Mouse (Mus musculus) spleen, adult 2 months (tissue): Measurements from ENCODE around the gene Mapk10. TPM values are rescaled to one million over a fixed set of nuclear protein-coding genes. Genes with fewer than 3 reads are reported as not detected.

Experiments
- DNase-seq, 2 experiments: peaks; one replicate each; pipeline versions ENCODE4 v3.0.0 to v3.0.0-alpha.2; 2012 to 2021; ENCODE audit warnings: low spot score in 2 of 2, low read depth in 1 of 2
- H3K27ac ChIP-seq: fragments of 200-500 bp; 2 replicates; pipeline ENCODE4 v1.5.1; 2012; ENCODE audit warnings: low read length, inconsistent platforms; ENCODE audit not compliant: insufficient read depth
- H3K27me3 ChIP-seq: fragments of 200-500 bp; 2 replicates; pipeline ENCODE4 v1.6.1; 2012; ENCODE audit warnings: mild to moderate bottlenecking, moderate library complexity, low read length, inconsistent platforms; ENCODE audit not compliant: control insufficient read depth, insufficient read depth
- H3K36me3 ChIP-seq: fragments of 200-500 bp; 2 replicates; pipeline ENCODE4 v1.6.1; 2012; ENCODE audit warnings: mild to moderate bottlenecking, low read length, inconsistent platforms; ENCODE audit not compliant: control insufficient read depth, insufficient read depth
- H3K4me1 ChIP-seq: fragments of 200-500 bp; 2 replicates; pipeline ENCODE4 v1.6.1; 2011; ENCODE audit warnings: inconsistent platforms; ENCODE audit not compliant: control insufficient read depth, insufficient read depth, insufficient read length
- H3K4me3 ChIP-seq: fragments of 200-500 bp; 2 replicates; pipeline ENCODE4 v1.5.1; 2011; ENCODE audit warnings: mild to moderate bottlenecking, inconsistent platforms; ENCODE audit not compliant: insufficient read depth, insufficient read length; ENCODE audit errors: extremely low read depth
- CTCF ChIP-seq: fragments of 200-500 bp; IDR thresholded peaks from 2 replicates; pipeline ENCODE4 v1.5.1; 2011; ENCODE audit warnings: mild to moderate bottlenecking, inconsistent platforms; ENCODE audit not compliant: insufficient read depth, insufficient read length, insufficient replicate concordance; ENCODE audit errors: extremely low read depth
- POLR2A ChIP-seq: fragments of 200-500 bp; IDR thresholded peaks from 2 replicates; pipeline ENCODE4 v1.6.1; 2011; ENCODE audit warnings: low read depth, low read length, inconsistent platforms
- WGBS: fragments of 180-500 bp; shearing (Covaris S2); methylation state at CpG from one replicate; pipeline ENCODE4 v1.1.7; 2018; 5-methylcytosine and 5-hydroxymethylcytosine counted together
- polyA plus RNA-seq: library from polyadenylated mRNA; depleted of rRNA; stranded (reverse); fragments of >200 nt; gene quantifications from 2 replicates; pipeline ENCODE4 v1.2.3, GENCODE M21; 2012

Mapk10 gene
- polyA plus RNA-seq, 1 experiment = 0.05 TPM

DNA sequence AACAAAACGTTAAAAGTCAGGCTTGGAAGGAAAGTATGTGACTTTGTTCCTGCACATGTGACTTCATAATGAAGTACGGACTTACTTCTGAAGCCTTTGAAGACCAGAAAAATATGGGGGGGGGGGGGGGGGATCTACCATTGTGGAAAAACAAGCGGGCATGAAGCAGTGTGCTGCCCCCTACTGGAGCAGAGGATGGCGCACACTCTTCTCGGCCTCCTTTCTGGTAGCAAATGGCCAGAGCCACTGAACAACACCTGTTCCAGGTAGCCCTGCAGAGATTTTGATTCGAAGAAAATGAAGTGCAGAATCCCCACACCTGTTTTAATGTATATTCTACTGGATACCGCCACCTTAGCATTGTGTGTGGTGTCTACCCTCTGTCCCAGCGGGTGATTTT lies 135.7 kb downstream of the Mapk10 start:
- no peak overlapping the region for H3K4me3 ChIP-seq
- H3K4me1 ChIP-seq = no peaks in the 10 kb centered on the region
- H3K27me3 ChIP-seq = no peaks in the 10 kb centered on the region
- TF ChIP-seq CTCF (no peak), POLR2A (no peak)
- H3K36me3 ChIP-seq = no peaks in the 10 kb centered on the region
- no peak overlapping the region for H3K27ac ChIP-seq
- 66% methylated on average over 8 of the region's 8 CpGs for WGBS
- DNase-seq = no peak

DNA sequence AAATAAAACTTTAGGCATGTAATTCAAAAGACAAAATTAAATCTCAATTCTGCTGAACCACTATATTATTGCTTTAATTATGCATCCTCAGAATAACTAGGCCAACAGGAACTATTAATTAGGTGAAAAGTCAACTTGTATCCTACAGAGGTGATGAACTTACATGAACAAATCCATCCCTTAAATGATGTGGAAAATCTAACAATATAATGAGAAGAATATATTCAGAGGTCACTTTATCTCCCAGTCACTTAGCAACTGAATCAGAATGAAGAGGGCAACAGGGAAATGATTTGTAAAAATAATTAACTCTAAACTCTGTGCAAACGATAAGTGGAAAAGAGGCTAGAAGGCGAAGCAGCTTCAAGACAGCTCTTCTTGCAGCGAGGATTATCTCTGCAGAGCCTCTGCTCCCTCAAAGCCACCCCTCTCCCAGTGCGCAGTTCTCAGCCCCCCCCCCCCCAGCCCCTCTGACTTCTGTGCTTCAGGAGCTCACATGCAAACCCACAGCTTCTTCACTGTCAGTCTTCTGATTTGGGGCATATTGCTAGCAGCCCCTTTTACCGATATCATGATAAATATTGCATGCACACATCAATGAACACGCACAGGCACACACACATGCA lies 138.8 kb downstream of the Mapk10 start:
- TF ChIP-seq CTCF (no peak), POLR2A (no peak)
- H3K4me1 ChIP-seq = no peaks in the 10 kb centered on the region
- H3K4me3 ChIP-seq = no peak overlapping the region
- H3K36me3 ChIP-seq = no peaks in the 10 kb centered on the region
- no peaks in the 10 kb centered on the region for H3K27me3 ChIP-seq
- no peak for DNase-seq
- no peak overlapping the region for H3K27ac ChIP-seq
- 79% methylated on average over 6 of the region's 6 CpGs for WGBS

DNA sequence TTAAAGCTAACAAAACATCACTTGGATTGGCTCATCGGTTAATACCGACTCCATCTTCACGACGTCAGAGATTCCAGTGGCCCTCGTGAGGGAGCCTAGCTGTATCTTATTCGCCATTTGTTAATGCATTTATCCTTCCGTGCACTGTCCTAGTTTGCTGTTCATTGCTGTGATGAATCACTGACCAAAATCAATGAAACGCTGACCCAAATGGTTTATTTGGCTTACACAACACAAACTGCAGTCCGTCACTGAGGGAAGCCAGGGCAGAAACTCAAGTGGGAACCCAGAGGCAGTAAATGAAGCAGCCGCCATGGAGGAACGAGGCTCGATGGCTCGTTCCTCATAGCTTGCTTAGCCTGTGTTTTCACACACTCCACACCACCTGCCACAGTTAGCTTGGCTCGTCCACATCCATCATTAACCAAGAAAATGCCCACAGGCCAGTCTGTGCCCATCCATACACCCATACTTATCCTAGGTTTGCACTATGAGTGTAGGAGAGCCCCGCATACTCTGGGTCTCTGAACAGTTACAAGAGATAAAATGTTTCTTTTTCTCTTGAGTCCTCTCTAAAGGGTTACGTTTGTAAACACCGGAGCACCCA lies 140.0 kb downstream of the Mapk10 start:
- TF ChIP-seq POLR2A (no peak), CTCF (no peak)
- Histone ChIP-seq H3K4me1 (no peaks in the 10 kb centered on the region), H3K36me3 (no peaks in the 10 kb centered on the region), H3K27ac (no peak overlapping the region), H3K4me3 (no peak overlapping the region), H3K27me3 (no peaks in the 10 kb centered on the region)
- no peak for DNase-seq
- 90% methylated on average over 17 of the region's 17 CpGs for WGBS

DNA sequence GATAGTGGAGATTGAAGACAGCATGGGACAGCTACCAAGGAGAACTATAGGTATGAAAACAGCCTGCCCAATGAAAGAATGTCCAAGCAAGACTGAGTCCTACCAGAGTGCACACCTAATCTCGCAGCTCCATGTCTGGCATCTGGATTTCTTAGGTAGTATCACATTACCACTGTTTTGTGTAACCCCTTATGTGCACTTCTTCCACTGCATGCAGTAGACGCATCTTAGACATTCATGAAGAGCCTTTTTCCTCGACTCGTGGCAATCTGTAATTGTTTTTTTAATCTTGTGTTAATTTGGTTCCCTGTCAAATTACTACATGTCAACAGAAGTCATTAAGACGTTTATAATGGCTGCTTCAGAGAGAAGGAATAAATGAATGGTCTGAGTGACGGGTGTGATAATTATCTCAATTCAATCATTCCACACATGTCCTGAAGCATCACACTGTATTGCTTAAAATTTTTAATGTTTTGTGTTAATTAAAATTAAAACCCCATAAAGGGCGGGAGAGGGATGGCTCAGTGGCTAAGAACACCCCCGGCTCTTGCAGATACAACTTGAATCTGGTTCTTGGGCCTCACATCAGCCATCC lies 160.7 kb downstream of the Mapk10 start:
- H3K36me3 ChIP-seq = no peaks in the 10 kb centered on the region
- TF ChIP-seq CTCF (no peak), POLR2A (no peak)
- H3K27me3 ChIP-seq = no peaks in the 10 kb centered on the region
- no peak for DNase-seq
- no peak overlapping the region for H3K27ac ChIP-seq
- H3K4me3 ChIP-seq = no peak overlapping the region
- no peaks in the 10 kb centered on the region for H3K4me1 ChIP-seq
- 80% methylated on average over 8 of the region's 8 CpGs for WGBS

DNA sequence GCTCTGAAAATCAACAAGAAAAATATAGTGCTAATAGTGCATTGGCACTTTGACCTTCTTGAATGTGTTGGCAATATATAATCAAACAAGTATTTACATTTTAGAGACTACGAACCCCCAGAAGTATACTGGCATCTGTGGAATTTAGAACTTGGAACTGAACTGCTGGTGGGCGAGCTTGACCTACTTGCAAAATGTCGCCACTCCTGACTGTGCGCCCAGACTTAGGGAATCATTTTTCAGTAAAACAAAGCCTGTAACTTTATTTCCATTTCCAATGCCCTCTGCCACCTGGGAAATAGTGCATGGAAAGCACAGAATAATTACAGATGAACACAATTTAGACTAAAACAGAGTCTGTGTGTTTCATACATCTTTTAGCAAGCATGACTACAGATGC lies 163.1 kb downstream of the Mapk10 start:
- no peak overlapping the region for H3K27ac ChIP-seq
- TF ChIP-seq CTCF = no peak
- TF ChIP-seq POLR2A = no peak
- H3K4me3 ChIP-seq = no peak overlapping the region
- 92% methylated on average over 4 of the region's 4 CpGs for WGBS
- H3K4me1 ChIP-seq = no peaks in the 10 kb centered on the region
- H3K27me3 ChIP-seq = no peaks in the 10 kb centered on the region
- DNase-seq = no peak
- H3K36me3 ChIP-seq = no peaks in the 10 kb centered on the region

DNA sequence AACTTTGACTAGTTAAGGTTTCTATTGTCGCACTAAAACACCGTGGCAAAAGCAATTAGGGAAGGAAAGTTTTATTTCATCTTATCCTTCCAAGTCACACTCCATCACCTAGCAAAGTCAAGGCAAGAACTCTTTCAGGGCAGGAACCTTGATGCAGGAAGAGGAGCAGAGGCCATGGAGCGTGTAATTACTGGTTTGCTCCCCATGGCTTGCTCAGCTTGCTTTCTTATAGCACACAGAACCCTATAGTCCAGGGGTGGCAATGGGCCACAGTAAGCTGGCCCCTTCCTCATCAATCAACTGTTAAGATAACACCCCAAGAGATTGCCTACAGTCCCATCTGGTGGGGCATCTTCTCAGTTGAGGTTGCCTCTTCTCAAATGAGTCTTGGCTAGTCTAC lies 173.4 kb downstream of the Mapk10 start:
- no peak for DNase-seq
- Histone ChIP-seq H3K27ac (no peak overlapping the region), H3K27me3 (no peaks in the 10 kb centered on the region), H3K36me3 (no peaks in the 10 kb centered on the region), H3K4me1 (no peaks in the 10 kb centered on the region), H3K4me3 (no peak overlapping the region)
- WGBS = 87% methylated on average over 3 of the region's 3 CpGs
- TF ChIP-seq CTCF = no peak
- no peak for TF ChIP-seq POLR2A

DNA sequence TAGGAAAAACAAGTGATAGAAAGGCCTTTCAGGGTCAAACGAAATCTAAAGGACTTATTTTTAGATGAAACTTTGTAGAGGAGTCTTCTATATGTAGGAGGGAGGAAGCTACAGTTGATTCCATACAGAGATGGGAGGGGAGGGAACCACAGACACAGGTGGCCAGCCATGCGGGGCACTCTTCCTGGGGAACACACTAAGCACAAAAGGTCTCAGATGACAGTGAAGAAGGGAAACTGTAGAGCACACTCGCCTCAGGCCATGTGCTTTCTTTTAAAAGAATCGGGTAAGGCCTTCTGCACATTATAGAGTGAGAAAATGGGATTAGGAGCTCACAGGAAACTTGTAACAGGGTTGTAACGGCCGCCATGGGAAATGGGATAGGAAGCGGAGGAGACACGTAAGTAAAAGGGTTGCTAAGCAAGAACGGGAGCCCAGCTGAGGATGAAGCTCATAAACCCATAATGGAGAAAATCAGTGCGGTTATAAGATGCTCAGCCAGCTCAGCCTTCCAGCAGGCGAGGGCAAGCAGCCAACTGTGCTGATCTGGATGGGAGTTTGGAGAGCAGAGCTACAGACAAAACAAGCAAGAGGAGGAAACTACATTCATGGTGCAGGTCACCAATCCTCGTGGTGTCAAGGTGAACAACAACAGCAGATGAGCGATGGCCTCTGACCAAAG lies 182.1 kb downstream of the Mapk10 start:
- Histone ChIP-seq H3K4me3 (no peak overlapping the region), H3K27me3 (no peaks in the 10 kb centered on the region), H3K4me1 (no peaks in the 10 kb centered on the region), H3K27ac (no peak overlapping the region), H3K36me3 (no peaks in the 10 kb centered on the region)
- 69% methylated on average over 13 of the region's 13 CpGs for WGBS
- no peak for DNase-seq
- TF ChIP-seq CTCF (no peak), POLR2A (no peak)
